Mouse (Mus musculus) heart, adult 2 months (tissue): ENCODE measurements around the gene Pitpnm3. TPM values are rescaled to one million over a fixed set of nuclear protein-coding genes. Genes with fewer than 3 reads are reported as not detected.

Experiments
- DNase-seq, 2 experiments: peaks; one replicate each; pipeline ENCODE4 v3.0.0; 2021
- H3K27ac ChIP-seq: fragments of 200-600 bp; 2 replicates; pipeline ENCODE4 v1.8.1; 2022
- H3K27me3 ChIP-seq: fragments of 200-500 bp; 2 replicates; pipeline ENCODE4 v1.6.1; 2012; ENCODE audit warnings: mild to moderate bottlenecking, low read length, inconsistent platforms, mixed read lengths; ENCODE audit not compliant: control insufficient read depth, insufficient read depth
- H3K36me3 ChIP-seq: fragments of 200-500 bp; 2 replicates; pipeline ENCODE4 v1.6.1; 2012; ENCODE audit warnings: low read length, inconsistent platforms; ENCODE audit not compliant: control insufficient read depth, insufficient read depth
- H3K4me1 ChIP-seq: fragments of 200-500 bp; 2 replicates; pipeline ENCODE4 v1.6.1; 2011; ENCODE audit warnings: low read length; ENCODE audit not compliant: control insufficient read depth, insufficient read depth
- H3K4me3 ChIP-seq: fragments of 200-600 bp; 2 replicates; pipeline ENCODE4 v1.8.1; 2022
- H3K79me2 ChIP-seq: fragments of 200-500 bp; replicated peaks from 2 replicates; pipeline ENCODE4 v1.6.1; 2012; ENCODE audit warnings: mild to moderate bottlenecking, inconsistent platforms, low read length, moderate library complexity, mixed read lengths; ENCODE audit not compliant: control insufficient read depth, insufficient read depth
- H3K9ac ChIP-seq: fragments of 200-500 bp; 2 replicates; pipeline ENCODE4 v1.6.1; 2012; ENCODE audit warnings: low read depth, mild to moderate bottlenecking, control low read depth, inconsistent platforms, low read length, mixed read lengths
- CTCF ChIP-seq: fragments of 200-600 bp; IDR thresholded peaks from 2 replicates; pipeline ENCODE4 v1.8.1; 2022; ENCODE audit warnings: antibody characterized with exemption, mild to moderate bottlenecking, moderate library complexity
- EP300 ChIP-seq: fragments of 200-500 bp; IDR thresholded peaks from 2 replicates; pipeline ENCODE4 v1.6.1; 2011; ENCODE audit warnings: low read depth, low read length, control low read depth; ENCODE audit not compliant: insufficient read depth
- POLR2A ChIP-seq: fragments of 200-500 bp; IDR thresholded peaks from 2 replicates; pipeline ENCODE4 v1.6.1; 2011; ENCODE audit warnings: mild to moderate bottlenecking, low read depth, low read length, control low read depth; ENCODE audit not compliant: insufficient read depth
- WGBS: fragments of 180-500 bp; shearing (Covaris S2); methylation state at CpG from one replicate; pipeline ENCODE4 v1.1.7; 2018; 5-methylcytosine and 5-hydroxymethylcytosine counted together
- intact Hi-C: fragments of 180-260 bp; cut with DNase I; formaldehyde crosslinking; loops from one replicate; pipeline ENCODE4 v1.15.1; 2025
- polyA plus RNA-seq: library from polyadenylated mRNA; depleted of rRNA; stranded (reverse); fragments of >200 nt; gene quantifications from 2 replicates; pipeline ENCODE4 v1.2.3, GENCODE M21; 2012; rRNA removed
- total RNA-seq, 2 experiments: library from RNA; stranded (reverse); gene quantifications; 2 replicates each; pipeline ENCODE4 v1.2.3; 2021

Gene Pitpnm3
- total and polyA plus RNA-seq, 3 experiments = 1.2 to 5.1 (median 2.0) TPM

DNA sequence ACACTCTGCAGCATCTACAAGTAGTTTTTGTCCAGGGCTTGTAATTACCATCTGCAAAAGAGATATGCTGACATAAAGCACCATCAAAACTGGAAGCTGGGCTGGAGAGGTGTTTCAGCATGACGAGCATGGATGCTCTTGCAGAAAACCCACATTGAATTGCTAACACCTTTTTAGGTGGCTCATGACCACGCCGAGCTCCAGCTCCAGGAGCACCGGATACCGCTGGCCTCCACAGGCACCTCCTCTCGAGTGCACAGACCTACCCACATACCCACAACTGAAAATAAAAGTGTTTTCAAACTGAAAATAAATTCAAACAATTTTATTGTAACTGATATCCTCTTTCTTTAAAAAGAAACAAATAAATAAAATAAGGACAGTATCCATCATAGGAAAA is 135.4 kb downstream of the Pitpnm3 start:
- WGBS = 88% methylated on average over 6 of the region's 6 CpGs
- no peak for TF ChIP-seq POLR2A
- no peak for TF ChIP-seq CTCF
- TF ChIP-seq EP300 = no peak
- Histone ChIP-seq H3K4me3 (no peak overlapping the region), H3K27ac (no peak overlapping the region), H3K36me3 (no peaks in the 10 kb centered on the region), H3K27me3 (no peaks in the 10 kb centered on the region), H3K4me1 (peaks cover 5% of the 10 kb centered on the region), H3K9ac (no peak overlapping the region), H3K79me2 (no peaks in the 10 kb centered on the region)
- DNase-seq = no peak
- intact Hi-C loops = no loop called here

Other genes starting within 250 kb of the Pitpnm3 start
- gene Aipl1, start 98.3 kb downstream of the Pitpnm3 start, total RNA-seq = not detected
- gene Aipl1, start 98.3 kb downstream of the Pitpnm3 start, polyA plus RNA-seq = 0.04 TPM in 1 of 2 replicates, not detected in the other
- under 1 TPM in 1 of 2 experiments, not detected in 1; 0.75 TPM for gene Pimreg, start 93.7 kb downstream of the Pitpnm3 start, total RNA-seq
- gene Pimreg, start 93.7 kb downstream of the Pitpnm3 start, polyA plus RNA-seq = 0.45 and 0.73 TPM in 2 replicates
- gene Gm43951, start 71.1 kb upstream of the Pitpnm3 start, total RNA-seq = under 1 TPM; 0.13 to 0.25 TPM
- 0.14 and 0.18 TPM in 2 replicates for gene Gm43951, start 71.1 kb upstream of the Pitpnm3 start, polyA plus RNA-seq
- 1 to 10 TPM; 2.0 to 2.3 TPM for gene 4933427D14Rik, start 71.7 kb upstream of the Pitpnm3 start, total RNA-seq
- 2.0 and 2.8 TPM in 2 replicates for gene 4933427D14Rik, start 71.7 kb upstream of the Pitpnm3 start, polyA plus RNA-seq
- gene Txndc17, start 71.8 kb upstream of the Pitpnm3 start, total RNA-seq = 10 to 100 TPM; 39.0 to 43.7 TPM
- 37.6 and 50.9 TPM in 2 replicates for gene Txndc17, start 71.8 kb upstream of the Pitpnm3 start, polyA plus RNA-seq
- 10 to 100 TPM in 1 of 2 experiments, 1 to 10 TPM in 1; 9.6 to 10.9 TPM for gene Med31, start 79.8 kb upstream of the Pitpnm3 start, total RNA-seq
- 9.1 and 10.8 TPM in 2 replicates for gene Med31, start 79.8 kb upstream of the Pitpnm3 start, polyA plus RNA-seq
- gene Slc13a5, start 131.4 kb upstream of the Pitpnm3 start, total RNA-seq = not detected
- gene Slc13a5, start 131.4 kb upstream of the Pitpnm3 start, polyA plus RNA-seq = 0.06 and 0.09 TPM in 2 replicates
- gene Xaf1, start 165.9 kb upstream of the Pitpnm3 start, total RNA-seq = 10 to 100 TPM in 1 of 2 experiments, 1 to 10 TPM in 1; 9.7 to 10.6 TPM
- 21.8 and 52.4 TPM in 2 replicates for gene Xaf1, start 165.9 kb upstream of the Pitpnm3 start, polyA plus RNA-seq
- not detected for gene Fbxo39, start 178.7 kb upstream of the Pitpnm3 start, total RNA-seq
- gene Fbxo39, start 178.7 kb upstream of the Pitpnm3 start, polyA plus RNA-seq = 0.23 TPM in 2 replicates
- gene Tekt1, start 226.7 kb upstream of the Pitpnm3 start, total RNA-seq = not detected
- 0.49 TPM in 1 of 2 replicates, not detected in the other for gene Tekt1, start 226.7 kb upstream of the Pitpnm3 start, polyA plus RNA-seq